Comparison of ENCODE assay signal across 8 mouse cellular contexts in the genomic region with DNA sequence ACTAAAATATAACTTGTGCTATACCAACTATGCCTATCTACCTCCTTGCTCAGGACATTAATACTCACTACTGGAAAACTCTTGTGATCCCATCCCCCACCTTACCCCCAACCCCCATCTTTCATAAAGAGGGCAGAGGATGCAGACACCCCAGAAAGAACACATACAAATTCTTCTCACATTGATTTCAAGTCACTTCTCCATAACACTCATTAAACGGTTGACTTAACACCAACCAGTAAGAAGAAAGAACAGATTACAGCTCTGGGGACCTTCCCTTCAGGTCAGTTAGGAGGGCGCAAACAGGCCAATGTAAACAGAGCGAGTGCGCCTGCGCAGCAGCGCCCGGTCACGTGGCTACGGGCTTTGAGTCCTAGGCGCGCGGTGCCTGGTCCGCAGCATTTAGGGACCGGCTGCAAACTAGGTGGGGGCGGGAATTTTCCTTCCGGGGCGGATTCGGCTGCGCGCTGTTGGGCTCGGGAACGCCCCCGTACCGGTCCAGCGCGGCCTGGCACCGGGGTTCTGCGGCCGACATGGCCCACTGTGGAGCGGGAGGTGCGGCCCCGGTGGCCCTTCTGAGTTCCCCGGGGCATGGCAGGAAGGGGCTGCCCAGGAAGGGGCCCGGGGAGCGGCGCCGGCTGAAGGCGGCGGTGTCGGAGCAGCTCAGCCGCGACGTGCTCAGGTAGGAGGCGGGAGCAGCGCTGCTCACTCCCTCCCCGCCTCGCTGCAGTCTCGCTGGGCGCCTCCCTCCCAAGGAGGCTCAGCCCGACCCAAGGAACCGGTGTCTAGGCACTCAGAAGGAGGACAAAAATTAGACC. TPM values are rescaled to one million over a fixed set of nuclear protein-coding genes. Genes with fewer than 3 reads are reported as not detected.
A peak's percentile ranks its signal among the peaks of the same experiment; 100 is the strongest.
DNase-seq lines count a peak whose midpoint lies in the region; ATAC-seq and TF ChIP-seq lines count a peak whose summit lies in the region.

Gene Btbd8 (plus strand): TSS at position 534 of the 818 bp plus-strand sequence.

- under 1% methylated on average over 46 of the region's 51 CpGs for WGBS in forebrain, embryonic 13.5 days
- WGBS in neural tube, embryonic 15.5 days: 1% methylated on average over 51 of the region's 51 CpGs

- H3K27ac ChIP-seq in forebrain, embryonic 13.5 days: peak within 1 kb of the TSS; percentile 79
- H3K27ac ChIP-seq in neural tube, embryonic 15.5 days (replicated peaks): peak within 1 kb of the TSS; percentile 94

- H3K9me3 ChIP-seq in E14TG2a.4 (ENCODE audit: low read length): peaks cover 5% of the 10 kb centered on the region; the same call in 1 of the 2 replicates
- no peaks in the 10 kb centered on the region for H3K9me3 ChIP-seq in forebrain, embryonic 13.5 days (replicated peaks)
- no peaks in the 10 kb centered on the region for H3K9me3 ChIP-seq in neural tube, embryonic 15.5 days (replicated peaks)

- no peak for TF ChIP-seq CTCF in E14TG2a.4 (conservative IDR thresholded peaks at IDR 0.05; ENCODE audit: low read length)

- peak within 1 kb of the TSS; percentile 93 for H3K4me3 ChIP-seq in E14TG2a.4 (replicated peaks; ENCODE audit: low read length)
- H3K4me3 ChIP-seq in forebrain, embryonic 13.5 days: peak within 1 kb of the TSS; percentile 79
- peak within 1 kb of the TSS; percentile 89 for H3K4me3 ChIP-seq in neural tube, embryonic 15.5 days (replicated peaks)

- no peaks in the 10 kb centered on the region for H3K27me3 ChIP-seq in E14TG2a.4 (ENCODE audit: insufficient read depth, low read length)
- no peaks in the 10 kb centered on the region for H3K27me3 ChIP-seq in forebrain, embryonic 13.5 days
- peaks cover 9% of the 10 kb centered on the region; the same call in 1 of the 2 replicates for H3K27me3 ChIP-seq in neural tube, embryonic 15.5 days (replicated peaks)

- H3K4me1 ChIP-seq in E14TG2a.4 (replicated peaks; ENCODE audit: low read depth, low read length): peaks cover 12% of the 10 kb centered on the region
- peaks cover 7% of the 10 kb centered on the region; the same call in 1 of the 2 replicates for H3K4me1 ChIP-seq in forebrain, embryonic 13.5 days
- peaks cover 11% of the 10 kb centered on the region for H3K4me1 ChIP-seq in neural tube, embryonic 15.5 days

- no peaks in the 10 kb centered on the region for H3K36me3 ChIP-seq in E14TG2a.4 (ENCODE audit: insufficient read depth, low read length)
- no peaks in the 10 kb centered on the region for H3K36me3 ChIP-seq in forebrain, embryonic 13.5 days (ENCODE audit: poor library complexity, severe bottlenecking)
- H3K36me3 ChIP-seq in neural tube, embryonic 15.5 days: no peaks in the 10 kb centered on the region

- H3K9ac ChIP-seq in forebrain, embryonic 13.5 days: peak within 1 kb of the TSS; percentile 89
- H3K9ac ChIP-seq in neural tube, embryonic 15.5 days (replicated peaks): peak within 1 kb of the TSS; percentile 96

- peak; percentile 98 for ATAC-seq in forebrain, embryonic 13.5 days
- peak; percentile 97 for ATAC-seq in neural tube, embryonic 15.5 days (ENCODE audit: low FRiP score)

- H3K4me2 ChIP-seq in forebrain, embryonic 13.5 days: peak within 1 kb of the TSS; percentile 63
- peak within 1 kb of the TSS; percentile 75 for H3K4me2 ChIP-seq in neural tube, embryonic 15.5 days

- peak; percentile 96 for DNase-seq in c-Kit-positive CD71-positive TER-119-positive erythroid progenitor cells, embryonic 14.5 days (ENCODE audit: low spot score)
- DNase-seq in heart, postnatal 14 days: peak; percentile 94 to 96
- DNase-seq in layer of hippocampus, adult 11-12 months (ENCODE audit: low spot score): peak; percentile 94
- DNase-seq in lung, adult 18-20 months: peak; percentile 92 to 95
- peak; percentile 94 for DNase-seq in testis, postnatal 14 days (ENCODE audit: low spot score)

- intact Hi-C loops in heart, postnatal 14 days (cut with DNase I): no loop called here

RNA-seq across cellular contexts. Expression of gene Btbd8, which starts in this region (rescaled TPM):
- polyA plus RNA-seq in forebrain, embryonic 13.5 days (2015; fragmentation: Nextera tagmentation; extraction: Ambion mirVana): 14.5 and 14.6 TPM in 2 replicates
- total RNA-seq in heart, postnatal 14 days (2021): 1 to 10 TPM; 4.4 to 4.5 TPM
- 17.8 and 19.5 TPM in 2 replicates for polyA plus RNA-seq in neural tube, embryonic 15.5 days (2015; fragmentation: Nextera tagmentation; extraction: Ambion mirVana)

Comparison
In these comparisons a context has a peak if more than half of its experiments do, and no peak if none do; other contexts are left out.
1. Peak in every context shown above with its lines: DNase-seq, ATAC-seq, H3K4me3 ChIP-seq and H3K27ac ChIP-seq.